In the genomic region with DNA sequence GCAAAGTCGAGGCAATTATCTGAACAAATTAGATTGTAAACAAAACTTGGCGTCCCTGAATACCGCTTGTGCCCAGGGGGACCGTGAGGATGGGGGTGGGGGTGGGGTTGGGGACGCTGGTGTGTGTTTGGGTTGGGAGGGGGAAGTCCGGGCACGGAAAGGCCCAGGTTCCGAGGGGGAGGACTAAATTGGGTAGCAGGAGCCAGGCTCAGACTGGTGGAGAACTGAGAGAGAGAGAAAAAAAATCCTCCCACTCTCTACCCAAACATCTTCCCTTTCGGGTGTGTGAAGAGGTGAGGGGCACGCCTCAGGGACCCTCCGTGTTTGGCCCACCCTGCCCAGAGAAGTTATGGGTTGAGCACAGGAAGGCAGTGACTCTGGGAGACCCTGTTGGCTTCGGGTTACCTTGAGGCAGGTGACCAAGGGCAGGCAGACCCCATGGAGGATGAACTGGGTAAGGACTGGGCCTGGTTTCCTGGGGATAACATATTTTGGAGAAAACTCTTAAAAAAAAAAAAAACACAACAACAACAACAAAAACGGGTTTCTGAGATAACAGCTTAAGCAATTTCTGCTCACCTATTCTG, we compare ENCODE assay signal across 7 mouse cellular contexts. TPM values are rescaled to one million over a fixed set of nuclear protein-coding genes. Genes with fewer than 3 reads are reported as not detected.
DNase-seq lines count a peak whose midpoint lies in the region; ATAC-seq and TF ChIP-seq lines count a peak whose summit lies in the region.

No protein-coding gene starts in this region.

- TF ChIP-seq EP300 in stomach, postnatal 0 days (optimal IDR thresholded peaks at IDR 0.05): no peak

- 0 out of 2 replicates have a peak overlapping the region, but pooled peaks have one; percentile 17 for H3K27ac ChIP-seq in thymus, adult 2 months (ENCODE audit: control insufficient read depth, insufficient read depth, low read length)
- peak overlapping the region; percentile 93 for H3K27ac ChIP-seq in forebrain, embryonic 13.5 days
- H3K27ac ChIP-seq in liver, embryonic 13.5 days: peak overlapping the region; percentile 75
- peak overlapping the region; percentile 97 for H3K27ac ChIP-seq in stomach, postnatal 0 days (replicated peaks)

- TF ChIP-seq POLR2A in thymus, adult 2 months (IDR thresholded peaks at IDR 0.05; ENCODE audit: control insufficient read depth, extremely low read depth, insufficient read depth, low read length, poor library complexity): no peak

- no peak; the same call in 1 of the 2 replicates for ATAC-seq in forebrain, embryonic 13.5 days
- no peak for ATAC-seq in liver, embryonic 13.5 days (ENCODE audit: low read depth)
- no peak for ATAC-seq in stomach, postnatal 0 days (ENCODE audit: low FRiP score, low TSS enrichment)

- DNase-seq in thymus, adult 2 months: no peak
- DNase-seq in thymus, postnatal 36 days: no peak
- no peak for DNase-seq in liver, embryonic 13.5 days
- no peak for DNase-seq in stomach, postnatal 0 days (ENCODE audit: low spot score)
- no peak for DNase-seq in B cell, adult 2 months
- no peak for DNase-seq in adrenal gland, postnatal 25 days

- no peaks in the 10 kb centered on the region for H3K27me3 ChIP-seq in thymus, adult 2 months (ENCODE audit: control insufficient read depth, insufficient read depth, low read length)
- H3K27me3 ChIP-seq in forebrain, embryonic 13.5 days: peaks cover 35% of the 10 kb centered on the region
- H3K27me3 ChIP-seq in liver, embryonic 13.5 days: peaks cover 42% of the 10 kb centered on the region
- no peaks in the 10 kb centered on the region for H3K27me3 ChIP-seq in stomach, postnatal 0 days (ENCODE audit: control insufficient read depth, insufficient read depth, low read length)

- TF ChIP-seq CTCF in thymus, adult 2 months (IDR thresholded peaks at IDR 0.05; ENCODE audit: borderline replicate concordance, control insufficient read depth, extremely low read depth, insufficient read depth, low read length, poor library complexity): no peak
- no peak for TF ChIP-seq CTCF in stomach, postnatal 0 days (IDR thresholded peaks at IDR 0.05; ENCODE audit: low read depth)

- H3K4me3 ChIP-seq in thymus, adult 2 months (ENCODE audit: control insufficient read depth, insufficient read depth, low read length): peak overlapping the region; percentile 41
- peak overlapping the region; percentile 68 for H3K4me3 ChIP-seq in forebrain, embryonic 13.5 days
- peak overlapping the region; percentile 78 for H3K4me3 ChIP-seq in liver, embryonic 13.5 days (replicated peaks)
- peak overlapping the region; percentile 96 for H3K4me3 ChIP-seq in stomach, postnatal 0 days (ENCODE audit: low read depth, low read length)

- no peaks in the 10 kb centered on the region for H3K36me3 ChIP-seq in thymus, adult 2 months (ENCODE audit: control insufficient read depth, insufficient read depth, low read length)
- H3K36me3 ChIP-seq in forebrain, embryonic 13.5 days (ENCODE audit: poor library complexity, severe bottlenecking): no peaks in the 10 kb centered on the region
- H3K36me3 ChIP-seq in liver, embryonic 13.5 days: no peaks in the 10 kb centered on the region
- H3K36me3 ChIP-seq in stomach, postnatal 0 days (ENCODE audit: control insufficient read depth, insufficient read depth, low read length): no peaks in the 10 kb centered on the region

- peak overlapping the region; percentile 74 for H3K4me2 ChIP-seq in forebrain, embryonic 13.5 days
- peak overlapping the region; percentile 94 for H3K4me2 ChIP-seq in liver, embryonic 13.5 days
- peak overlapping the region; percentile 90 for H3K4me2 ChIP-seq in stomach, postnatal 0 days (replicated peaks; ENCODE audit: low read depth)

- 6% methylated on average over 13 of the region's 13 CpGs for WGBS in thymus, adult 2 months
- WGBS in forebrain, embryonic 13.5 days: 0% methylated on average over 12 of the region's 13 CpGs
- WGBS in liver, embryonic 13.5 days (ENCODE audit: insufficient replicate concordance): 1% methylated on average over 13 of the region's 13 CpGs
- WGBS in stomach, postnatal 0 days: 5% methylated on average over 13 of the region's 13 CpGs

- H3K4me1 ChIP-seq in thymus, adult 2 months (replicated peaks; ENCODE audit: control insufficient read depth, insufficient read depth, low read length): peaks cover 36% of the 10 kb centered on the region
- H3K4me1 ChIP-seq in forebrain, embryonic 13.5 days: peaks cover 52% of the 10 kb centered on the region
- H3K4me1 ChIP-seq in liver, embryonic 13.5 days (replicated peaks): peaks cover 51% of the 10 kb centered on the region
- H3K4me1 ChIP-seq in stomach, postnatal 0 days (replicated peaks; ENCODE audit: control insufficient read depth, insufficient read depth): 0 out of 2 replicates have a peak, but pooled peaks cover 3% of the 10 kb centered on the region

- H3K9ac ChIP-seq in forebrain, embryonic 13.5 days: peak overlapping the region; percentile 89
- H3K9ac ChIP-seq in liver, embryonic 13.5 days: peak overlapping the region; percentile 83
- H3K9ac ChIP-seq in stomach, postnatal 0 days (ENCODE audit: low read length): peak overlapping the region; percentile 92

- 0 out of 2 replicates have a peak, but pooled peaks cover 3% of the 10 kb centered on the region for H3K9me3 ChIP-seq in forebrain, embryonic 13.5 days (replicated peaks)
- H3K9me3 ChIP-seq in liver, embryonic 13.5 days (replicated peaks): no peaks in the 10 kb centered on the region
- no peaks in the 10 kb centered on the region for H3K9me3 ChIP-seq in stomach, postnatal 0 days (ENCODE audit: control insufficient read depth, low read length)

RNA-seq across cellular contexts. Expression of a gene that starts 1.0 kb away (rescaled TPM):
- polyA plus RNA-seq in thymus, adult 2 months (2012; rRNA removed): 194 and 212 TPM in 2 replicates
- 13.4 and 15.6 TPM in 2 replicates for polyA plus RNA-seq in forebrain, embryonic 13.5 days (2015; fragmentation: Nextera tagmentation; extraction: Ambion mirVana)
- 3.8 and 3.9 TPM in 2 replicates for polyA plus RNA-seq in liver, embryonic 13.5 days (2015; fragmentation: Nextera tagmentation; extraction: Ambion mirVana)
- polyA plus RNA-seq in stomach, postnatal 0 days (2015; fragmentation: Nextera tagmentation; extraction: Ambion mirVana): 14.6 and 17.9 TPM in 2 replicates
- total RNA-seq in adrenal gland, postnatal 25 days (2021): 25.1 and 33.4 TPM in 2 replicates

Comparison
In these comparisons a context has a peak if more than half of its experiments do, and no peak if none do; other contexts are left out.
1. H3K27ac ChIP-seq: peak in every context shown above with its lines; median percentile 97 in stomach, postnatal 0 days; 93 in forebrain, embryonic 13.5 days; 75 in liver, embryonic 13.5 days; 17 in thymus, adult 2 months.
2. H3K4me3 ChIP-seq: peak in every context shown above with its lines; median percentile 96 in stomach, postnatal 0 days; 78 in liver, embryonic 13.5 days; 68 in forebrain, embryonic 13.5 days; 41 in thymus, adult 2 months.
3. RNA of a gene that starts 1.0 kb away (polyA plus RNA-seq): 194 to 212 TPM in thymus, adult 2 months; 13.4 to 15.6 TPM in forebrain, embryonic 13.5 days, 14.6 to 17.9 TPM in stomach, postnatal 0 days and 3.8 to 3.9 TPM in liver, embryonic 13.5 days; every median in the first group is over 10 times any median in the second.
4. Peak in every context shown above with its lines, with median percentiles within 50 percentile points of each other: H3K4me2 ChIP-seq and H3K9ac ChIP-seq.